Mouse (Mus musculus): ENCODE measurements at regions not wholly inside any gene's neighbourhood (a gene's known extent, or its start where the extent isn't known, plus 50 kb on each side); places are given as distances from the start of the nearest gene placed in this dataset.

GRCm38 (mm10) chr13:28786629-28787330 is 166.7 kb downstream of the Sox4 start:
- no peak for TF ChIP-seq CTCF (conservative IDR thresholded peaks at IDR 0.05 in 1 of 2, IDR thresholded peaks at IDR 0.05 in 1 of 2; ENCODE audit: low read depth in 2 of 2, low read length in 2 of 2)
- no peak for TF ChIP-seq UBTF (IDR thresholded peaks at IDR 0.05; ENCODE audit: low read depth, low read length)
- TF ChIP-seq PAX5 (IDR thresholded peaks at IDR 0.05; ENCODE audit: low read length) = no peak
- no peak for TF ChIP-seq POLR2A (IDR thresholded peaks at IDR 0.05; ENCODE audit: low read depth, low read length)
- TF ChIP-seq E2F4 (IDR thresholded peaks at IDR 0.05; ENCODE audit: insufficient replicate concordance, low read depth, low read length) = no peak

Measured in CH12.LX (cell line).